Mouse (Mus musculus): ENCODE data around the gene 5730596B20Rik.

The 5730596B20Rik gene

GRCm38 (mm10) chr6:52176391-52176790 is 907 bp upstream of the 5730596B20Rik start:
- DNase-seq (ENCODE audit: low spot score), result no peak

GRCm38 (mm10) chr6:52177806-52178205 is 508 bp downstream of the 5730596B20Rik start:
- DNase-seq (ENCODE audit: low spot score), result no peak

GRCm38 (mm10) chr6:52178918-52179665 is 1.8 kb downstream of the 5730596B20Rik start:
- no peak for DNase-seq (ENCODE audit: low spot score)

- no peak for DNase-seq (ENCODE audit: low spot score)
These were observed 2.4 kb downstream of the 5730596B20Rik start for GRCm38 (mm10) chr6:52179690-52180089.

GRCm38 (mm10) chr6:52180213-52180710 is 3.0 kb downstream of the 5730596B20Rik start:
- DNase-seq (ENCODE audit: low spot score), result no peak

- DNase-seq (ENCODE audit: low spot score), result no peak
These were observed 3.4 kb downstream of the 5730596B20Rik start for GRCm38 (mm10) chr6:52180726-52181125.

- DNase-seq (ENCODE audit: low spot score), result no peak
These were observed 4.7 kb downstream of the 5730596B20Rik start for GRCm38 (mm10) chr6:52182030-52182429.

GRCm38 (mm10) chr6:52182793-52183192 is 5.5 kb downstream of the 5730596B20Rik start:
- DNase-seq (ENCODE audit: low spot score), result no peak

- DNase-seq (ENCODE audit: low spot score), result no peak
These were observed 6.2 kb downstream of the 5730596B20Rik start for GRCm38 (mm10) chr6:52183311-52184080.

GRCm38 (mm10) chr6:52184668-52185067 is 7.4 kb downstream of the 5730596B20Rik start:
- DNase-seq (ENCODE audit: low spot score), result no peak

GRCm38 (mm10) chr6:52185222-52185621 is 7.9 kb downstream of the 5730596B20Rik start:
- no peak for DNase-seq (ENCODE audit: low spot score)

GRCm38 (mm10) chr6:52185834-52186233 is 8.5 kb downstream of the 5730596B20Rik start:
- no peak for DNase-seq (ENCODE audit: low spot score)

GRCm38 (mm10) chr6:52186500-52186899 is 9.2 kb downstream of the 5730596B20Rik start:
- no peak for DNase-seq (ENCODE audit: low spot score)

- no peak for DNase-seq (ENCODE audit: low spot score)
These were observed 11.9 kb downstream of the 5730596B20Rik start for GRCm38 (mm10) chr6:52189172-52189591.

- DNase-seq (ENCODE audit: low spot score), result no peak
These were observed 12.6 kb downstream of the 5730596B20Rik start for GRCm38 (mm10) chr6:52189909-52190308.

- DNase-seq (ENCODE audit: low spot score), result no peak
These were observed 13.1 kb downstream of the 5730596B20Rik start for GRCm38 (mm10) chr6:52190410-52190809.

- no peak for DNase-seq (ENCODE audit: low spot score)
These were observed 13.9 kb downstream of the 5730596B20Rik start, which contains the start of gene Hoxa4 for GRCm38 (mm10) chr6:52190906-52191810. Hoxa4 (minus strand) TSS chr6:52191753.

- DNase-seq (ENCODE audit: low spot score), result no peak
These were observed 14.7 kb downstream of the 5730596B20Rik start for GRCm38 (mm10) chr6:52191860-52192550.

GRCm38 (mm10) chr6:52194690-52195089 is 17.4 kb downstream of the 5730596B20Rik start:
- no peak for DNase-seq (ENCODE audit: low spot score)

GRCm38 (mm10) chr6:52196811-52197210 is 19.5 kb downstream of the 5730596B20Rik start:
- DNase-seq (ENCODE audit: low spot score), result no peak

- no peak for DNase-seq (ENCODE audit: low spot score)
These were observed 20.0 kb downstream of the 5730596B20Rik start for GRCm38 (mm10) chr6:52197271-52197670.

Data from left cerebral cortex, adult 11 months (tissue).